Mouse (Mus musculus) adrenal gland, postnatal 25 days (tissue): ENCODE results near the gene Tctex1d1. TPM values are rescaled to one million over a fixed set of nuclear protein-coding genes. Genes with fewer than 3 reads are reported as not detected.

Experiments
- total RNA-seq: library from RNA; stranded (reverse); gene quantifications from 2 replicates; pipeline ENCODE4 v1.2.3, GENCODE M21; 2021

Gene Tctex1d1
- total RNA-seq, 1 experiment from 2014 or later: not detected

Other genes with a start within 250 kb of the Tctex1d1 start
- 5.2 and 8.0 TPM in 2 replicates for gene Sgip1, start 237.3 kb upstream of the Tctex1d1 start, total RNA-seq
- not detected in 2 replicates for gene Insl5, start 48.2 kb downstream of the Tctex1d1 start, total RNA-seq
- 77.1 and 80.1 TPM in 2 replicates for gene Mier1, start 135.8 kb downstream of the Tctex1d1 start, total RNA-seq
- 6.3 and 8.6 TPM in 2 replicates for gene Wdr78, start 135.9 kb downstream of the Tctex1d1 start, total RNA-seq
- gene Slc35d1, start 236.6 kb downstream of the Tctex1d1 start, total RNA-seq: 14.7 and 17.3 TPM in 2 replicates